Mouse (Mus musculus) gastrocnemius, postnatal 4 days (tissue): Measurements from ENCODE around the gene Lrrc73. TPM values are rescaled to one million over a fixed set of nuclear protein-coding genes. Genes with fewer than 3 reads are reported as not detected.

Experiments
- DNase-seq, 2 experiments: peaks; one replicate each; pipeline ENCODE4 v3.0.0; 2021 to 2022; ENCODE audit warnings: low spot score in 2 of 2, mixed read lengths in 2 of 2
- microRNA-seq: library from miRNA; unstranded; fragments of <30 nt; microRNA quantifications from one replicate; pipeline ENCODE4 v1.2.0, GENCODE M21; 2021
- total RNA-seq, 2 experiments: library from RNA; stranded (reverse); gene quantifications; 2 replicates each; pipeline ENCODE4 v1.2.3; 2021

The Lrrc73 gene
- total RNA-seq, 2 experiments from 2014 or later: 0.73 to 1.1 TPM

DNA sequence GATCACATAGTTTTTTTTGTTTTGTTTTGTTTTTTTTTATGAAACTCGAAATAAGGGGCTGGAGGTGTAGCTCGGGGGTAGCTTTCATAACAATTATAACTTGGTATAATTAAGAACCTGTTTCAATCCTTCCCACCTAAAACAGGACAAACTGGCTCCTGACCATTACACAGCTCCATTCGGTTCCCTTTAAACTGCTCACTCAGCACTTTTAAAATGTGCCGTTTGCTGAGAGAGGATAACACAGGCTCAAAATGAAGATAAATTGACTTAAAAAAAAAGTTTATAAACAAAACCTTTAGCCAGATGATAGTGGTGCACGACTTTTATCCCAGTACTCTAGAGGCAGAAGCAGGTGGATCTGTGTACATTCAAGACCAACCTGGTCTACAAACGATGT, 32.1 kb downstream of the Lrrc73 start:
- no peak for DNase-seq

DNA sequence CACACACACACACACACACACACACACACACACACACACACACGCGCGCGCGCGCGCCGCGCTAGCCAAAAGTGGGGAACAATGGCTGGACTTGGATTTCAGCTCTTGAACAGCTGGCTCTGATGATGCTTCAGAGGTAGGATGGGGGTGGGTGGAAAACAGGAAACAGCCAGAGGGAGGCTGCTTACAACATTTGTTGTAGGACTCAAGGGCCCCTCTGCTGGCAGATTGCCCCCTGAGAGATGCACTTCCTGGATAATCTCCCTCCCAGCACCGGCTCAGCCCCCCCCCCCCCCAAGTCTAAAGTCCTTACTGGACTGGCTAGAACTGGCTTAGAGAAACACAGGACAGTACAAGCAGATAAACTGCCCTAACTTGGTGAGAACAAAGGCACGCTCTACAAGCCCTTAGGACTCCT, 34.4 kb downstream of the Lrrc73 start:
- DNase-seq: peak; percentile 49 to 80

DNA sequence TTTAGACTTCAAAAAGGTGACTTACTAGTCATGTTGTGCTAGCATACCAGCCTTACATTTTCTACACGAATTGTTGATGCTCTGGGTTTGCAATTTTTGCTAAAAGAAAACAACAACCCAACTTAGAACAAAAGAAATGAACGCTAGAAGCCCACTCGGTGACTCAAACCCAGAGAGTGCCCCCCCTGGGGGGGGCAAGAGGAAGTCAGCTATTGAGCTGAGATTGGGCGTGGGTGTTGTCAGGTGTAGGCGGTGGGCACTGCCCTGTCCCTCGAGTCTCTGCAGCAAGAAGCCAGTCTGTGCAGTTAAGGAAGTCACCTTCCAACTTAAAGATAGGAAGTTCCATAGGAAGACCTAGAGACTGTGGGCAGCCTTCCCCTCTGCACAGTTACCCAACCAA, 43.3 kb downstream of the Lrrc73 start:
- DNase-seq: peak in 1 of 2 experiments; percentile 11

DNA sequence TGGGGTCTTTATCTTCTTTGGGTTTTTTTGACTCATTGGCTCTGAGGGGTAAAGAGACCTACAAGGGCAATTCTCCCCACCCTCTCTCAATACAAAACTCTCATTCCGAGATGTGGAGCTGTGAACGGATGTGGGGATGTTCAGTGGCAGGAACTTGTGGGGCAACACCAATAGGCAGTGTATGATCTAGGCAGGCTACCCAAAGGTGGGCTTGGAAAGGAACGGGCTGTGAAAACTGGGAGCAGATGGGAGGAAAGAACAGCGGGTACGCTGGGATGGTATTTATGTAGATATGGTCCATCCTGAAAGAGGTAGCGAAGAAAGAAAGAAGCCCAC, 43.7 kb downstream of the Lrrc73 start:
- no peak for DNase-seq

DNA sequence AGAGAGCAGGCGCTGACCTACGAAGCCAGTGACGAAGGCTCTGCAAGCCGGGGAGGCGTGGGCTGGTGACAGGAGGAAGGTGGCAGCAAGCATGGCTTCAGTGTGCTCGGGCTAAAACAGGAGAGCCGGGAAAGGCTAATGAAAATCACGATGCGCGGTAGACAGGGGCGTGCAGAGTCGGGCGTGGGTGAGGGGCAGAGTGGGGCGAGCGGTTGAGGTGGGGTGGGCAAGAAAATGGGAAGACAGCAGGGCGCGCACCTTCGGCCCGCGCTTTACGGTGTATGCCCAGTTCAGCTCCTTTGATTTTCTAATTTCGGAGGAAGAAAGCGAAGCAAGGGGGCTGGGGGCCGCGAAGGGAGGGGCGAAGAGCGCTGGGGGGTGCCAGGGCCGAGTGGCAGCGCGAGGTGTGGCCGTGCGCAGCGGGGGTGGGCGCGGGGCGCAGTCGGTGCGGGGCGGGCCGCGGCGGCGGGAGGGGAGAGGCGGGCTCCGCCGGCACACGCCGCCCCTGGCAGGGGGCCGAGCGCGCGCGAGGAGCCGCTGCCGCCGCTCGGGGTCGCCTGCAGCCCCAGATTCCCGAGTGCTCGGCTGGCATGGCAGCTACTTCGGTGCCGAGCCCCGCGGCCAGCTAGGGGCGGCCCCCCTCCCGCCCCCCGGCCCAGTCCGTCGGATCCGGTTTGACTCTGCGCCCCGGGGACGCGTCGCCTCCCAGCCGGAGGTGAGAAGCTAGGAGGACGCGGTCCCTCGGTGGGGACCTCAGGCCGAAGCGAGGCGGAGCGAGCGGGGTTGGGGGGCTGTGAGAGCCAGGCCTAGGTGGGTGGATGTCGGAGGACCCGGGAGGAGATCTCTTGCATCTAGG, 44.3 kb downstream of the Lrrc73 start, which contains the start of gene Dlk2:
Gene Dlk2 (plus strand): TSS at position 58 of the 856 bp plus-strand sequence.
- peak in 1 of 2 experiments; percentile 21 for DNase-seq

DNA sequence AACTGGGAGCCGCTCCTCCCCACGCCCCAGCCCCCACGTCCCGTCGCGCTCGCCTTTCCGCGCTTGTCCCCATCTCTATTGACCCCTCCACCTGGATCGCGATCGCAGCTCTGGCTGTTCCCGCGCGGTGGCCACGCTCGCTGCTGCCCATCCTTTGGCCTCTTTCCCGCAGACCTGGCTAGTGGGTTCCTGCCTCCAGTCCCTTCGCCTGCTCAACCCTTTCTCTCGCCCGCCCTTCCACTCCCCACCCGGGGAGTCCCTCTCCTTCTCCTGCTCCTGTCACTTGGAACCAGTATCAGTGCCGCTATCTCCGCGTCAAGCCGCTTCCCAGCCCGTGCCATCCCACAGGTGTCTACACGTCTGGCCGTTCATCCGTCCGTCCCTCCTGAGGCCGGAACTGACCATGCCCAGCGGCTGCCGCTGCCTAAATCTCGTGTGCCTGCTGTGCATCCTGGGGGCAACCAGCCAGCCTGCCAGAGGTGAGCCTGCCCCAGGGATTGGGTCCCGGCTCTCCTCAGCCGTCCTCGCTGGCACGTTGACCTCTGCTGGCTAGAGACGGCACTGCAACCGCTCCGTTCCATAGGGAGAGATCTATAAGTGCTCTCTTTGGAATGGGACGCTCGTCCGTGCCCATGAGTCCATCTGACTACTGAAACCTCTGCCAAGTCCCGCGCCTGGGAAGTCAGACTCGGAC, 45.0 kb downstream of the Lrrc73 start:
- peak; percentile 67 to 79 for DNase-seq

DNA sequence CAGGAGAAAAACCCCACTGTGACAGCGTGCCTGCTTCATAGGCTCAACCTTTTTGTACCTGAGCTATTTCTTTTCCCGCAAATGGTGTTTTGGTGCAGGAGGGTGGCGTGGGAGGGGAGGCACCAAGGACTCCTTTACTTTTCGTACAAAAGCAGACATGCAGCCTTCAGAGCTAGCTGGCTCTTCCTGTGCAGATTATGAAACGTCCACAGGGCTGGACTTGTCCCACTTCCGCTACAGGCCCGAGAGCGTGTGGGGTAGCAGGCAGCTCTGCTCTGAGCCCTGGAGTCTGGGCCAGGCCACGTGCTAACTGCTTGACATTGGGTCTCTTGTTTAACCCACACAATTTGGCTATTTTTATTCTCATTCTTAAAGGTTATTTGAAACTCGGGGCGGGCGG, 48.6 kb downstream of the Lrrc73 start:
- DNase-seq: no peak

DNA sequence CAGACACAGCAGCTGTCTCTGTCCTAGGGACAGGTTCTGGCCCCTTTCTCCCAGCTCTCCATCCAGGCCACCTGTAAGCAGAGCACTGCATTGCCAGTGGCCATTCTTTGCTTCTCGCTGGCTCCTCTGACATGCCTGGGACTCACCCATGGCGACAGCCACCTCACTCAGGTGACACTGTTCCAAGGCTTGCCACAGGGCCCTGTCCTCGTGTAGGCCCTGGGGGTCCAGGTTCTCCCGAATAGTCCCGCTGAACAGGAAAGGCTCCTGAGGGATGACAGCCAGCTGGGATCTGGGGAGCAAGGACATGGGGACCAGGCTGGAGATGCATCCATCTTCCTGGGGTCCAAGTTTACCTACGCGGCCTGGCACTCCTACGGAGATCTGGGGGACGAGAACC, 50.9 kb downstream of the Lrrc73 start:
- DNase-seq: no peak

Small RNA genes within 50 kb of the gene (microRNA-seq; reads per million reads assigned to microRNA genes)
- not detected for gene Mir693

Other genes with a start within 250 kb of the Lrrc73 start
- gene Vegfa, start 221.2 kb upstream of the Lrrc73 start, total RNA-seq: 100 to 1,000 TPM in 1 of 2 experiments, 10 to 100 TPM in 1; 97.0 to 100 TPM
- 10 to 100 TPM; 65.9 to 69.3 TPM for gene Mrps18a, start 142.5 kb upstream of the Lrrc73 start, total RNA-seq
- 1 to 10 TPM; 1.1 to 1.4 TPM for gene Rsph9, start 109.3 kb upstream of the Lrrc73 start, total RNA-seq
- gene Mad2l1bp, start 100.0 kb upstream of the Lrrc73 start, total RNA-seq: 10 to 100 TPM; 15.7 to 17.6 TPM
- gene Gtpbp2, start 92.5 kb upstream of the Lrrc73 start, total RNA-seq: 10 to 100 TPM; 70.2 to 77.6 TPM
- 10 to 100 TPM; 19.6 to 20.2 TPM for gene Polh, start 50.9 kb upstream of the Lrrc73 start, total RNA-seq
- gene Xpo5, start 50.7 kb upstream of the Lrrc73 start, total RNA-seq: 10 to 100 TPM; 23.0 to 26.8 TPM
- 10 to 100 TPM; 35.1 to 35.6 TPM for gene Polr1c, start 5.5 kb upstream of the Lrrc73 start, total RNA-seq
- gene Yipf3, start 5.5 kb upstream of the Lrrc73 start, total RNA-seq: 10 to 100 TPM; 76.8 to 81.5 TPM
- 10 to 100 TPM; 79.8 to 90.9 TPM for gene Tjap1, start 29.5 kb downstream of the Lrrc73 start, total RNA-seq
- 1 to 10 TPM; 1.2 to 1.5 TPM for gene Dlk2, start 43.9 kb downstream of the Lrrc73 start, total RNA-seq
- gene Abcc10, start 74.8 kb downstream of the Lrrc73 start, total RNA-seq: 1 to 10 TPM; 5.3 to 5.4 TPM
- gene Zfp318, start 130.2 kb downstream of the Lrrc73 start, total RNA-seq: 10 to 100 TPM; 33.9 to 35.0 TPM
- 1 to 10 TPM; 3.7 to 4.8 TPM for gene Crip3, start 175.4 kb downstream of the Lrrc73 start, total RNA-seq
- gene Slc22a7, start 184.9 kb downstream of the Lrrc73 start, total RNA-seq: under 1 TPM in 1 of 2 experiments, not detected in 1; 0.21 TPM
- gene Ttbk1, start 234.1 kb downstream of the Lrrc73 start, total RNA-seq: 1 to 10 TPM in 1 of 2 experiments, under 1 TPM in 1; 0.60 to 1.2 TPM
- 1 to 10 TPM; 3.6 to 5.2 TPM for gene Dnph1, start 243.2 kb downstream of the Lrrc73 start, total RNA-seq